Mouse (Mus musculus): ENCODE data around the gene Prpsap1. TPM values are rescaled to one million over a fixed set of nuclear protein-coding genes. Genes with fewer than 3 reads are reported as not detected.
"Not testable (repeated sequence)": the region's sequence is repeated elsewhere in the genome, so short reads cannot be mapped to it uniquely, and the experiment has no call there.

Gene Prpsap1
- polyA plus RNA-seq, 1 experiment = 235 TPM

DNA sequence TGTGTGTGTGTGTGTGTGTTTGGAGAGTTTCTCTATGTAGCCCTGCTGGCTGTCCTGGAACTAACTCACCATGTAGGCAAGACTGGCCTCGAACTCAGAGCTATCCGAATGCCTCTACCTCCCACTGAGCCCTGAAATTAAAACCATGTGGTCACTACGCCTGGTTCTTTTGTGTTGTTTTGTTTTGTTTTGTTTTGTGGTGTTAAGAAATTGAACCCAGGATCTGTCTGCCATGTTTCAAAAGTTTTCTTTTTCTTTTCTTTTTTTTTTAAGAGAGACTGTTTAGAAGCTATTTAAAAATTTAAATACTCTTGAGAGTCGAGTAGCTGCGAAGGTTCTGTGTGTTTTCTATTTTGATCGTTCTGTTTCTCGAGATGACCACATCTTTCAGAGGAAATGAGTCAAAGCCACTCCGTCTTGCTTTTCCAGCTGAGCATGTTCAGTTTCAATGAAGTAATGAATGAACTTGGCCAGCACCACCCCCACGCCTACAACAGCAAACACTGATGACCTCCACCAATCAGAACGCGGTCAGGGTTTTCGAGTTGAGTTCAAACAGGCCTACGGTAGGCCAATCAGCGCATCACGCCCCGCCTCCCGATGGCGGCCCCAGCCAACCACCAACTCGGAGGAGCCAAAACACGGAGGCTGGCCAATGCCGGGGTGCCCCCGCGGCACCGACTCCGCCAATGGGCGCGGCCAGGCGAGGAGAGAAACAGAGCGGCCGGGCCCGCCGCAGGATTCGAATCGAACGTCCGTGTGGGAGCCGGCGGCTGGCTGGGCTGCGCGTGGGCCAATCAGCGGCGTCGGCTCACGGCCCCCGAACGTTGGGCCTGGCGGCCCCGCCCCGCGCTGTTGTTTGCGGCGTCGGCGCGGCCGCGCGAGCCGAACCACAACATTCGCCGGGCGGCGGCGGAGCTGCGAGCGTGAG, 60.4 kb downstream of the Prpsap1 start, which contains the start of gene Ubald2:
Gene Ubald2 (plus strand): TSS at position 739 of the 931 bp plus-strand sequence.
- under 1% methylated on average over 66 of the region's 66 CpGs for WGBS

DNA sequence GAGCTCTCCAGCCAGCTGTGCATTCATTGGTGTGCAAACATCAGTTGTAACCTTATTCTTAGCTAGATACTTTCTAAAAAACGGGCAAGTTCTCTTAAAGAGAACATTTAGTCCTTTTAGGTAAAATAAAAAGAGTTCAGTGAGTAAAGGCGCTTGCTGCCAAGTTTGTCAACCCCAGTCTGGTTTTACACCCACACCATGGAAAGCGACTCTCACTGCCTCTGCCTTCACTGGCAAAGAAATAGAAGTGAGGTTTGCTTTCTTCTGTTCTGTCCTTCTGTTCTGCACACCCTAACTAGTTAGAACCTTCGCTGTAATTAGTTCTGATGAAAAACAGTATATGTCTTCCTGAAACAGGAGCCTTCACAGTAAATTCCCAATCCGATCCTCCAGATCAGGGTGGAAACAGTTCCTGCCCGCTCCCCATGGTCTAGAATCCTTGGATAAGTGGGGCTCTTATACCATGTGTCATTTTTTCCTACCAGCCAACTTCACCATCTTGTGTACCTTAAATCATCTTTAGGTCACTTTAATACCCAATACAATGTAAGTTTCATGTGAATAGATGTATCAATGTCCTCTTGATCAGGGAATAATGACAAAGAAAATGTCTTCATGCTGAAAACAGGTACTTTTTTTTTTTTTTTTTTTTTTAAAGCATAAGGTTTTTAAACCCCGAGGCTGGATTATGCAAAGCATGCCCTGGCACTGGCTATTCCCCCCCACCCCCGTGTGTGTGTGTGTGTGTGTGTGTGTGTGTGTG, 61.2 kb downstream of the Prpsap1 start:
- DNase-seq (ENCODE audit: low read depth, low spot score) = no peak

More for the DNA sequence above, 60.4 kb downstream of the Prpsap1 start, which contains the start of gene Ubald2:
- peak; percentile 100 for DNase-seq (ENCODE audit: low read depth, low spot score)

DNA sequence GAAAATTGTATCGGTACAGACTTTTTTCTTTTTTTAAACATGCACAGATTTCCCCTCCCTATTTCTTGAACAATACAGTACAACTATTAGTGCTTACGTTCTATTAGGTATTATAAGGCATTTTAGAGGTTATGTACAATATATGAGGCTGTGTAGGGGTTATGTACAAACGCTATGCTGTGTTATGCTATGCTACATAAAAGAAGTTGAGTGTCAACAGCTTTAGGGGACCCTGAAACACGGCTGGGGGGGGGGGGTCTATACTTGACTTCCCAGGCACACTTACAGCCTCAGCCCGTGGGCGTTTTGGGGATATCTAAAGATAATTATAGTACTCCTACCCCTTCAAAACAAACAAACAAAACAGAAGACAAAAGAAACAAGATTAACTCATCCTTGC, 61.9 kb downstream of the Prpsap1 start:
- no peak for DNase-seq (ENCODE audit: low read depth, low spot score)
- WGBS = 32% methylated on average over 6 of the region's 6 CpGs

More for the DNA sequence above, 61.2 kb downstream of the Prpsap1 start:
- 57% methylated on average over 8 of the region's 8 CpGs for WGBS

DNA sequence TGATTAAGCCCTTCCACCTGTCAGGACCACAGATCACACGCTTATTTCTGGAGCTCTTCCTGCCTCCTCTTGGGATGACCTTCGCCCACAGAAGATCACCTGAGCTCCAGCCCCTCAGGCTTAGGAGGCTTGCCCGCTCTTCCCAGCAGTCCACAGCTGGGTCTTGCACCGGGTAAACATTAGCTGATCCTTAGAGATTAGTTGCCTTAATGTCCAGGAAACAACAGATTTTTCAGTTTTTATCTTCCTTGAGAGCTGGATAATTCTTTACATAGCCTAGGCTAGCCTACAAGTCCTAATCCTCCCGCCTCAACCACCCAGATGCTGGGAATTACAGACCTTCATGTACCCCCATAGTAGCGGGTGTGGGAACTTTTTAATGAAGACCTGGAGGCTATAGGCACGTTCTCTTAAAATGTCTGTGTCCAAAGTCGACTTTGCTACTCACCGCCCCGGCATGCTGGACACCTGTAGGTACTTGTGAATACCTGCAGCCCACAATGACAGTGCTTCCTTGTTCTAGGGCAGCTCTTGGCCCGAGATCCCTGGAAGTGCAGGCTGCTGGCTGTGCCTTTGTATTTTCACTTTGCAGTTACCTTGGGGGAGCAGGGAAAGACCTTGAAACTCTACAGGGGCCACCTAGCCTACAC, 62.4 kb downstream of the Prpsap1 start:
- no peak for DNase-seq (ENCODE audit: low read depth, low spot score)
- 26% methylated on average over 11 of the region's 11 CpGs for WGBS

DNA sequence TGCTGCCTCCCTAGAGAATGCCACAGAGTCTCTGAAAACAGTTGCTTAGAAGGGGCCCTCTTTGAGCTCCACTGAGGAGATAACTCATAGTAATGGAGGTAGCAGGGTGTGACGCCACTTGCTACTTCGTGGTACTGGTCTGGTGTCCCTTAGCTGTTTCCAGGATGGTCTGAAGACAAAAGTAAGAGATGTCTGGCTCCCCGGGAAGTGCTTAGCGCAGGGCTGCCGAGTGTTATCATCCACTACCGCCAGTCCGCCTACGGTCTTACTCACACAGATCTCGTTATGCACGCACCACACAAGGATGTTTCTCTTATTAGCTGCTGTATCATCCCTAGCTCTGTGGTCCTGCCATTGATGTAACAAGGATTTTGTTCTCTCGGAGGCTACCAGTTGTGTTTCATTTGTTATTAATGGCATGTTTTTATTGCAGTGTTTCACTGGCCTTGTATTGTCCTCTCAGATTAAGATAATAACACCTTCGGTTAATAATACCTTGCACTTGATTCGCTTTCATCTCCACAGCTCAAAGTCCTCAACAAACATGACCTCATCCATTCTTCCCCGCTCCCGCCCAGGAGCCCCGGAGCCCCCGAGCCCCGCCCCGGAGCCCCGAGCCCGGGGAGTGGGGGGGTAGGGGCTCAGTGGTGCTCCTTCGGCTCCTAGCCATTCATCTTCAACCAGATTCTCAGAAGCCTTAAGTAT, 63.1 kb downstream of the Prpsap1 start:
- WGBS = 25% methylated on average over 22 of the region's 22 CpGs
- no peak for DNase-seq (ENCODE audit: low read depth, low spot score)

DNA sequence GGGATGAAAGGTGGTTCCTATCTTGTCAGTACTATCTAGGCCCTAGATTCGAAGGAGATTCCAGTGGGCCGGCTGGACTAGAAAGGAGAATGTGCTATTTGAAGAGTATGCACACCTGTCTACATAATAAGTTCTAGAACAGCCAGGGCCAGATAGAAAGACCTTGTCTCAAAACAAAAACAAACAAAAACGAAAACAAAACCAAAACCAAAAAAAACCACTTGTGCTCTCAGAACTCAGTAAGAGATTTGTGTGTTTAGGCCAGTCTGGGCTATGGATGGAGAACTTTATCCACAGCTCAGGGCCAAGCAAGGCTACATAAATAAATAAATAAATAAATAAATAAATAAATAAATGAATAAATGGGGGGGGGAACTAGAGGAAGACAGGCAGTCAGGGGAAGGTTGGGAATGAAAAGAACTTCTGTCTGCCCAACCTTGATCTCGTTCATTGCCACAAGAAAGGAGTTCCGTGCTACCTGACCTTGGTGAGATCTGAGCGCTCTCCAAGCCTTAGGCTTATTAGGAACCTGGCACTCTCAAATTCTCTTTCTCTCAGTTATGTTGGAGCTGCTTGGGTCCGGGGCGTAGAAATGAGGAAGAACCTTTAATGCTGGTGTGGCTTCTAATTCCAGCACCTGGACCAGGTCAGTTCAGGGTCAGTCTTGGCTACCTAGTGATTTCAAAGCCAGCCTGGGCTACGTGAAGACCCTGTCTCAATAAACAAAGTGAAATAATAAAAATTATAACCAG, 64.0 kb downstream of the Prpsap1 start:
- no peak for DNase-seq (ENCODE audit: low read depth, low spot score)
- WGBS = 36% methylated on average over 9 of the region's 9 CpGs

DNA sequence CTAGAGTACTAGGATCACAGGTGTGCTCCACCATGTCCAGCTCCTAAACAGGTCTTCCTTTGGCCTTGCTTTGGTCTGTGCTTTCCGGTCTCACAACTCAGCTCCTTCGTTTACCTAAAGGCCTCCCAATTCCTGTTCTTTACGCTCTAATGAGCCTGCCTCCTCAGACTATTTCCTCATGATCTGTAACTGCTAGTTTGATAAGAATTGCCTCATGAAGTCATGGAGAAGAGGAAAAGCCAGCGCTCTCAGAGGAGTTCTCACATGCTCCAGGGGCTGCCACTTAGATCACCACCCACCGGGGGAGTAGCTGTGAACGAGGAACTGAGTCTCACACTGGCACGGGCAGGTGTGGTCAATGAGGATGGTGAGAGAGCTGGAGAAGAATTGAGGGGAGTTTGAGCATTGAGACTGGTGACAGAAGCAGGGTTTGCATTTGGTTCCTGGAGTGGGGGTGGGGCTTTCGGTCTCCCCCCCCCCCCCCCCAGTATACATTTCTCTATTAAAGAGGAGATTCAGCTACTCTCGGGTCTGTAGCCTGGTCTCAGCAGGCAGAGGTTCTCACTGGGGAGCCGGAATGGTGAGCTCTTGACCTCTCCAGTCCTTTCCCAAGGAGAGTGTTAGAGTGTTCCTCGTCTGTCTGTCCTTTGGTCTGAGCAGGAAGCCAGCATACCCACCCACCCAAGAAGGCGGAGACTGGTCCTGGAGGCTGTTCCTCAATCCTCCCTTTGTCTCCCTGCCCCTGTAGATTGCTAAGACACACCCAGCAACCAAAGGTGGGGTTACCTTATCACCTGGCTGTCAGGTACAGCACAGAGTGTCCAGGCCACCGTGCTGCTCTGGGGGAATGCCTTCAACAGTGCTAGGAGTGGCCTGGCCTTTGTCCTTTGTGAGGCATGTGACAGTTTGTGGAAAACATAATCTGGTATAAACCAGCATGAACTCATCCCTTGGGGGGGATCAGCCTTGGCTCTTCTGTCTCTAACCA, 64.8 kb downstream of the Prpsap1 start:
- DNase-seq (ENCODE audit: low read depth, low spot score) = peak; percentile 97
- 20% methylated on average over 13 of the region's 13 CpGs for WGBS

DNA sequence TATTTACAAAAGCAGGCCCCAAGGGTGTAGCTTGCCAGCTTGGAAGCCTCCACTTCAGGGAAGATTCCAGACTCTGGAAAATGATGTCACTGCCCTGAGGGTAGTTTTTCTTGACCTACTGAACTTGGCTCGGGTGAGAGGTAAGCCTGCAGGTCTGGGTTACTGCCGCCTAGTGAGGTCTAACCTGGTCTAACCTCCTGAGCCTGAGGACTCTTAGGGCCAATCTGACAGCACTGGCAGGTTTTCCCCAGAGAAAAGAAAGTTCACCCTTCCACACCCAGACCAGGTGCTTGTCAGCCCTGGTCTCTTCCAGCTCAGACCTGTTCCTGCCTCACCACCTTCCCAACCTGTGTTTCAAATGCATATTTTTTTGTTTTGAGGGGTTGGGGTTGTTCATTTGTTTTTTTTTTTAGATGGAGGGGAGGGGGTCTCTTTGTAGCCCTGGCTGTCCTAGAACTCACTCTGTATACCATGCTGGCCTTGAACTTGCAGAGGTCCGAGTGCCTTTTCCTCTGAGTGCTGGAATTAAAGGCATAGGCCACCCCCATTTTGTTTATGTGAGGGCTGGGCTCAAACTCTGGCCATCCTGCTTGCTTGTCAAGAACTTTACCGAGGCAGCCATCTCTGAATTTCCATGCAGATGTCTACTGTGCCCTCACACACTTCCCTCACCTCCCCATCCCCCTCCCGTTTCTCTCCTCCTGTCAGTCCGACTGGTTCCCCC, 67.0 kb downstream of the Prpsap1 start:
- 72% methylated on average over 6 of the region's 6 CpGs for WGBS
- DNase-seq (ENCODE audit: low read depth, low spot score) = no peak

DNA sequence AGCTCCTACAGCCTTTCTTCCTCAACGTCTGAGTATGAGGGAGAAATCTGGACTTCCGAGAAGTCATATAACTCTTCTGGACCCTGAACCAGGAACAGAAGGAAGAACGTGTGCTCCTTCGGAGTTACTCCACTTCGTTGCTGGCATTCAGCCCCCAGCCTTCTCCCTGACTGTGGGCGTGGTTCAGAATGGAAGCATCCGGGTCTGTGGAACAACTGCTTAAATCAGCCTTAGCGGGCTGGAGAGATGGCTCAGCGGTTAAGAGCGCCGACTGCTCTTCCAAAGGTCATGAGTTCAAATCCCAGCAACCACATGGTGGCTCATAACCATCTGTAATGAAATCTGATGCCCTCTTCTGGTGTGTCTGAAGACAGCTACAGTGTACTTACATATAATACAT, 67.7 kb downstream of the Prpsap1 start:
- DNase-seq (ENCODE audit: low read depth, low spot score) = not testable (repeated sequence)
- WGBS = 30% methylated on average over 11 of the region's 11 CpGs

DNA sequence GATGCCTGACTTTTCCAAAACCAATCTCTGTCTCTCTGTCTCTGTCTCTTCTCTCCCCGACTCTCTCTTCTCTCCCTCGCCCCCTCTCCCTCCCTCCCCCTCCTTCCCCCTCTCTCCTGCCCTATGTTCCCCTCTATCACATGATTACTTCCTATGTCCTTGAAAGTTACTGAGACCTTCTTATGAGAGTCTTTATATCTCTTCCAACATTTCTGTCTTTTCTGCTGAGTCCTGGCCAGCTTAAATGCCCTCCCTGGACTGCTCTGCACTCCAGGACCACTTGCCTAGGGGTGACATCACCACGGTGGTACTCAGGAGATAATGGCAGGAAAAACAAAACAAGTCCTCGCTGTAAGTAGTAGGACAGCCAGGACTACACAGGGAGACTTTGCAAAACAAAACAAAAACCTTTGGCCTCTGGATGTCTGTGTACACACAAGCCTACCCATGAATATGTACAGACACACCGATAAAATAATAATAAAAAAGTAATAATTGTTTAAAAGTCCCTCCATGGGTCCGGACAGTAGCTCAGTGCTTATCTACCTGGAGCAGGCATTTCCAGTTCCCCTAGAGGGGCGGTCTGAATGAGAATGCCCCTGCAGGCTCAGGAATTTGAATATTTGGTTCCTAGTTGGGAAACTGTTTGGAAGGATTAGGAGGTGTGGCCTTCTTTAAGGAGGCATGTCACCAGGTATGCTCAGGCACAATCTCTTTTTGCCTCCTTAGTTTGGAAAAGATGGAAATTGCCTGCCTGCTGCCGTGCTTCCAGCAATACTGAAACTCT, 69.2 kb downstream of the Prpsap1 start:
- whole genome bisulfite sequencing = 53% methylated on average over 8 of the region's 8 CpGs
- DNase-seq (ENCODE audit: low read depth, low spot score) = no peak

DNA sequence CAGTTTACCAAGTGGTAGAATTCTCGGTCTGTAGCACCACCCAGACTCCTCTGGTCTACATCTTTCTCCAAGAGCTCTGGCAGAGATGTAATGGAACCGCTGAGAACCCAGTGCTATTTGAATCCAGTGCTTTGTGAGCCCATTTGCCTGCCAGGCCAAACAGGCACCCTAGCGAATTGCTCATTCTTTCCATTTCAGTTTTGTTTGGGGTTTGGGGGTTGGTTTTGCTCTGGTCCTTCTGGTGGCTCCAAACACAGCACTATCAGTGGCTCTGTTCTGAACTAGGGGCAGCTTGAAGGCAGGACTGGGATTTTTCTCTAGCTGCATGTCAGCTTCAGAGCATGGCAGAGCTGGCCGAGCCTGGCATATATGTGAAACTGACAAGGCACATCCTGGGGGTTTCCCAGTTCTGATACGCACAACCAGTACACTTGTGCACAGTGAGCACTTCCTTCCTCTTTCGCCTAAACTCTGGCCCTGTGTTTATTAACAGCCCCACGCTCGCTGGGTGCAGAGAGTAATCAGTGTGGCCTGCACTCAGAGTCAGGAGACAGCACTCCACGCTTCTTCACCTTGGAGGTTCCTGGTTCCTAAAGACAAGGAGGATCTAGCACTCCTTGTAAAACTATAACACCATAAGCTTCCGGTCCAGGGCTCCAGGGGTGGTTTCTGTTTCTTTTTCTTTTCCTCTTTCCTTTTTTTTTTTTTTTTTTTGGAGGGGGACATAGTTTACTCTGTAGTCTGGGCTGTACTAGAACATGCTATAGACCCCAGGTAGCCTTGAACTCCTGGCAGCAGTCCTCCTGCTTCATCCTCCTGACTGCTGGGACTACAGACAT, 70.0 kb downstream of the Prpsap1 start:
- 46% methylated on average over 10 of the region's 10 CpGs for WGBS
- no peak for DNase-seq (ENCODE audit: low read depth, low spot score)

DNA sequence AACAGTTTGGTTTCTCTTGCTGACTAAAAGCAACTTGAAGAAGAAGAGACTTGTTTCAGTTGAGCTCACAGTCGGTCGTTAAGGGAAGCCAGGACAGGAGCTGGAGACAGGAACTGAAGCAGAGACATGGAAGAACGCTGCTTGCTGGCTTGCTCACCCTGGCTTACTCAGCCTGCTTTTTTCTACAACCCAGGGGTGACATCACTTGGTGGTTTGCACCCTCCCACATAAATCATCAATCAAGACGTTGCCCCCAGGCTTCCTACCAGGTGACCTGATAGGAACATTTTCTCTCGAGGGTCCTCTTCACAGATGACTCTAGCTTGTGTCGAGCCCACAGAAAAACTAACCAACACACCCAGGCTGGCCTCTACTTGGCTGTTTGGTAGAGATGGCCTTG, 70.8 kb downstream of the Prpsap1 start:
- no peak for DNase-seq (ENCODE audit: low read depth, low spot score)
- 83% methylated on average over 6 of the region's 6 CpGs for WGBS

DNA sequence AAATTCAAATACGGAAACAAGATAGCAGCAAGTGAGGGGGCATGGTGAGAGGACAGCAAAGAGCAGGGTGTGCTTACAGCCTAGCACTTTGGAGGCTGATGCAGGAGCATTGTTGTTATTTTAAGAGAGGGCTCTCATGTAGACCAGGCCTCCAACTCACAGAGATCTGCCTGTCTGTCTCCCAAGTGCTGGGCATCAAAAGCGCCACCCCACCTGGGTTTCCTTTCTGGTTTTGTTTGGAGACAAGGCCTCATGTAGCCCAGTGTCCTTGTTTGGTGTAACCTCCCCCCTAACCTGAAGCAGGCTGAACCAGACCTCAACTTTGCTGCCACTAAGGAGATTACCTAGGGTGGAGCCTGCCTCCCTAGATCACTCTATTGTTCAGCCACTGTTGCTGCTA, 71.4 kb downstream of the Prpsap1 start:
- WGBS = 98% methylated on average over 2 of the region's 2 CpGs

DNA sequence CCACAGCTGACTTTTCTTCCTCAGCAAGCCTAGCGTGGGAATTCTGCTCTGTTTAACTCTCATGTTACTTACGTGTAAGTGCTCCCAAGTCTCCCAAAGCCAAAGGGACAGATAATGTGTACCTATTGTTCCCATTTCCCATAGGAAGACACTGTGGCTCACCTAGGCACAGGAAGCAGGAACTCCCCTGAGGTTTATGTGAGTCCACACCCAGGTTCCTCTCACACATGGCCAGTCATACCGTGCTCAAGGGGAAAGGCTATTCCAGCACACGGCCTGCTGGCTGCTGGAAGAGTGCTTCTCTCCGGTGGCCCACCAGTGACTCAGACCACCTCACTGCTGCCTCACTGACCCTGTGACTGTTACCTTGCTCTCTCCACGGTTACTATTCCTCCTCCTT, 72.9 kb downstream of the Prpsap1 start:
- no peak for DNase-seq (ENCODE audit: low read depth, low spot score)
- 52% methylated on average over 6 of the region's 6 CpGs for WGBS

More for the DNA sequence above, 71.4 kb downstream of the Prpsap1 start:
- DNase-seq (ENCODE audit: low read depth, low spot score) = no peak
